13 mouse cellular contexts compared by ENCODE assay signal in genomic region chr5:91818800-91819199, GRCm38 (mm10).
A peak's percentile ranks its signal among the peaks of the same experiment; 100 is the strongest.
DNase-seq lines count a peak whose midpoint lies in the region; ATAC-seq and TF ChIP-seq lines count a peak whose summit lies in the region.
"Had no signal": no experiment of that assay in that cellular context is flagged by ENCODE, and none has a peak within 500 bp of the region (broad histone marks: within the 10 kb centered on the region; RNA-seq: fewer than 3 reads in every experiment).

No protein-coding gene starts in this region.

- peak overlapping the region; percentile 1; the same call in 1 of the 2 replicates for H3K27ac ChIP-seq in embryonic facial prominence, embryonic 13.5 days
- H3K27ac ChIP-seq in embryonic facial prominence, embryonic 10.5 days (replicated peaks): no peak overlapping the region
- H3K27ac ChIP-seq in embryonic facial prominence, embryonic 14.5 days (replicated peaks; ENCODE audit: low read depth, low read length): no peak overlapping the region
- H3K27ac ChIP-seq in hindbrain, embryonic 16.5 days (ENCODE audit: low read depth, low read length): no peak overlapping the region
- H3K27ac ChIP-seq in neural tube, embryonic 14.5 days (ENCODE audit: low read depth, low read length): no peak overlapping the region; the same call in 1 of the 2 replicates
- H3K27ac ChIP-seq in kidney, adult 2 months (ENCODE audit: insufficient read depth, low read depth, low read length): no peak overlapping the region

- TF ChIP-seq POLR2A in kidney, adult 2 months (IDR thresholded peaks at IDR 0.05; ENCODE audit: low read depth, low read length): no peak

- H3K9ac ChIP-seq in embryonic facial prominence, embryonic 13.5 days: no peak overlapping the region
- no peak overlapping the region for H3K9ac ChIP-seq in embryonic facial prominence, embryonic 14.5 days (ENCODE audit: low read depth, low read length)
- H3K9ac ChIP-seq in hindbrain, embryonic 16.5 days (ENCODE audit: low read depth, low read length): no peak overlapping the region
- H3K9ac ChIP-seq in neural tube, embryonic 14.5 days (replicated peaks; ENCODE audit: low read depth, low read length): no peak overlapping the region
- H3K9ac ChIP-seq: lung, embryonic 14.5 days had no signal

- DNase-seq in embryonic facial prominence, embryonic 10.5 days (ENCODE audit: low spot score): no peak
- peak; percentile 72 for DNase-seq in embryonic facial prominence, embryonic 14.5 days (ENCODE audit: low spot score)
- DNase-seq in kidney, adult 2 months: no peak
- DNase-seq in B cell, adult 2 months: no peak
- no peak for DNase-seq in kidney, postnatal 14 days
- DNase-seq: gastrocnemius, postnatal 25 days; kidney, adult 8-10 months; lung, embryonic 14.5 days; right cerebral cortex, adult 18-20 months had no signal

- H3K9me3 ChIP-seq in embryonic facial prominence, embryonic 13.5 days: no peaks in the 10 kb centered on the region
- no peaks in the 10 kb centered on the region for H3K9me3 ChIP-seq in embryonic facial prominence, embryonic 10.5 days
- no peaks in the 10 kb centered on the region for H3K9me3 ChIP-seq in embryonic facial prominence, embryonic 14.5 days (ENCODE audit: control insufficient read depth, low read length)
- H3K9me3 ChIP-seq in hindbrain, embryonic 16.5 days (ENCODE audit: control insufficient read depth, low read length): no peaks in the 10 kb centered on the region
- H3K9me3 ChIP-seq in neural tube, embryonic 14.5 days (ENCODE audit: control insufficient read depth, low read length): no peaks in the 10 kb centered on the region

- no peak overlapping the region for H3K4me3 ChIP-seq in embryonic facial prominence, embryonic 13.5 days
- H3K4me3 ChIP-seq in embryonic facial prominence, embryonic 10.5 days: no peak overlapping the region
- H3K4me3 ChIP-seq in embryonic facial prominence, embryonic 14.5 days (ENCODE audit: low read depth, low read length): no peak overlapping the region
- no peak overlapping the region for H3K4me3 ChIP-seq in hindbrain, embryonic 16.5 days (ENCODE audit: low read length)
- no peak overlapping the region for H3K4me3 ChIP-seq in neural tube, embryonic 14.5 days (ENCODE audit: low read depth, low read length)
- no peak overlapping the region for H3K4me3 ChIP-seq in kidney, adult 2 months (ENCODE audit: insufficient read depth, low read depth, low read length)

- H3K4me1 ChIP-seq in embryonic facial prominence, embryonic 13.5 days: peaks cover 14% of the 10 kb centered on the region
- peaks cover 13% of the 10 kb centered on the region for H3K4me1 ChIP-seq in embryonic facial prominence, embryonic 10.5 days
- H3K4me1 ChIP-seq in embryonic facial prominence, embryonic 14.5 days (ENCODE audit: control insufficient read depth, insufficient read depth, low read length): no peaks in the 10 kb centered on the region
- H3K4me1 ChIP-seq in hindbrain, embryonic 16.5 days (ENCODE audit: control insufficient read depth, insufficient read depth, low read depth, low read length): no peaks in the 10 kb centered on the region
- no peaks in the 10 kb centered on the region for H3K4me1 ChIP-seq in neural tube, embryonic 14.5 days (ENCODE audit: control insufficient read depth, insufficient read depth, low read length)
- H3K4me1 ChIP-seq in kidney, adult 2 months (ENCODE audit: control insufficient read depth, insufficient read depth, low read length): no peaks in the 10 kb centered on the region

- no peak for ATAC-seq in embryonic facial prominence, embryonic 13.5 days (ENCODE audit: insufficient number of reproducible peaks, insufficient read depth, low FRiP score, low TSS enrichment, low read depth)
- peak; percentile 44; the same call in 1 of the 2 replicates for ATAC-seq in embryonic facial prominence, embryonic 14.5 days (ENCODE audit: low read depth)
- ATAC-seq in hindbrain, embryonic 16.5 days: peak; percentile 86
- peak; percentile 35; the same call in 1 of the 2 replicates for ATAC-seq in neural tube, embryonic 14.5 days (ENCODE audit: low read depth)

- TF ChIP-seq CTCF in kidney, adult 2 months (conservative IDR thresholded peaks at IDR 0.05; ENCODE audit: insufficient read depth, insufficient read length, low read depth, low read length): no peak

- no peaks in the 10 kb centered on the region for H3K27me3 ChIP-seq in embryonic facial prominence, embryonic 13.5 days
- H3K27me3 ChIP-seq in embryonic facial prominence, embryonic 10.5 days (replicated peaks; ENCODE audit: low read depth, poor library complexity, severe bottlenecking): no peaks in the 10 kb centered on the region
- no peaks in the 10 kb centered on the region for H3K27me3 ChIP-seq in embryonic facial prominence, embryonic 14.5 days (replicated peaks; ENCODE audit: control insufficient read depth, insufficient read depth, low read length)
- H3K27me3 ChIP-seq in hindbrain, embryonic 16.5 days (replicated peaks; ENCODE audit: control insufficient read depth, insufficient read depth, low read length): no peaks in the 10 kb centered on the region
- no peaks in the 10 kb centered on the region for H3K27me3 ChIP-seq in neural tube, embryonic 14.5 days (ENCODE audit: control insufficient read depth, insufficient read depth, low read length)
- no peaks in the 10 kb centered on the region for H3K27me3 ChIP-seq in kidney, adult 2 months (replicated peaks; ENCODE audit: control insufficient read depth, insufficient read depth, low read length)

- H3K4me2 ChIP-seq in embryonic facial prominence, embryonic 13.5 days: peak overlapping the region; percentile 18; the same call in 1 of the 2 replicates
- no peak overlapping the region for H3K4me2 ChIP-seq in embryonic facial prominence, embryonic 14.5 days (ENCODE audit: low read depth, low read length)
- peak overlapping the region; percentile 5 for H3K4me2 ChIP-seq in hindbrain, embryonic 16.5 days (ENCODE audit: low read length)
- H3K4me2 ChIP-seq in neural tube, embryonic 14.5 days (ENCODE audit: low read depth, low read length): no peak overlapping the region
- H3K4me2 ChIP-seq: heart, embryonic 11.5 days; lung, embryonic 14.5 days had no signal

- WGBS in embryonic facial prominence, embryonic 13.5 days: 39% methylated on average over 12 of the region's 12 CpGs
- WGBS in embryonic facial prominence, embryonic 10.5 days: 55% methylated on average over 12 of the region's 12 CpGs
- 39% methylated on average over 12 of the region's 12 CpGs for WGBS in embryonic facial prominence, embryonic 14.5 days
- WGBS in hindbrain, embryonic 16.5 days: 38% methylated on average over 12 of the region's 12 CpGs
- 45% methylated on average over 12 of the region's 12 CpGs for WGBS in neural tube, embryonic 14.5 days
- WGBS in kidney, adult 2 months: 58% methylated on average over 12 of the region's 12 CpGs

- H3K36me3 ChIP-seq in embryonic facial prominence, embryonic 13.5 days: no peaks in the 10 kb centered on the region
- no peaks in the 10 kb centered on the region for H3K36me3 ChIP-seq in embryonic facial prominence, embryonic 10.5 days (replicated peaks)
- no peaks in the 10 kb centered on the region for H3K36me3 ChIP-seq in embryonic facial prominence, embryonic 14.5 days (ENCODE audit: control insufficient read depth, insufficient read depth, low read length)
- no peaks in the 10 kb centered on the region for H3K36me3 ChIP-seq in hindbrain, embryonic 16.5 days (ENCODE audit: control insufficient read depth, insufficient read depth, low read length)
- H3K36me3 ChIP-seq in neural tube, embryonic 14.5 days (ENCODE audit: control insufficient read depth, insufficient read depth, low read length): no peaks in the 10 kb centered on the region
- no peaks in the 10 kb centered on the region for H3K36me3 ChIP-seq in kidney, adult 2 months (ENCODE audit: control insufficient read depth, insufficient read depth, low read length)

Comparison
In these comparisons a context has a peak if more than half of its experiments do, and no peak if none do; other contexts are left out.
1. H3K4me2 ChIP-seq: peak in embryonic facial prominence, embryonic 13.5 days (single experiment) and hindbrain, embryonic 16.5 days (single experiment); none in embryonic facial prominence, embryonic 14.5 days (single experiment) and neural tube, embryonic 14.5 days (single experiment).